Mouse (Mus musculus) gastrocnemius, adult 8-10 months (tissue): Measurements from ENCODE around the gene Tmsb4x. TPM values are rescaled to one million over a fixed set of nuclear protein-coding genes. Genes with fewer than 3 reads are reported as not detected.
A peak's percentile ranks its signal among the peaks of the same experiment; 100 is the strongest.

ENCODE experiments used
- DNase-seq, 2 experiments: peaks; one replicate each; pipeline ENCODE4 v3.0.0; 2022; ENCODE audit warnings: low spot score in 2 of 2
- total RNA-seq, 4 experiments: library from RNA; stranded (reverse); gene quantifications; 2 replicates each; pipeline ENCODE4 v1.2.4; 2022

The Tmsb4x gene
- 100 to 1,000 TPM; 149 to 210 (median 158) TPM for total RNA-seq

GRCm38 (mm10) chrX:167208978-167209754, at the start of gene Tmsb4x:
Gene Tmsb4x (minus strand): TSS chrX:167209315.
- DNase-seq: peak; percentile 32 to 62

GRCm38 (mm10) chrX:167241736-167242135, 32.6 kb upstream of the Tmsb4x start:
- no peak for DNase-seq

- no peak for DNase-seq
Observed at GRCm38 (mm10) chrX:167239293-167239921, 30.3 kb upstream of the Tmsb4x start.

- no peak for DNase-seq
Observed at GRCm38 (mm10) chrX:167233104-167233687, 24.1 kb upstream of the Tmsb4x start.

- DNase-seq: no peak
Observed at GRCm38 (mm10) chrX:167231150-167231549, 22.0 kb upstream of the Tmsb4x start.

- DNase-seq: no peak
Observed at GRCm38 (mm10) chrX:167229819-167230218, 20.7 kb upstream of the Tmsb4x start.

GRCm38 (mm10) chrX:167229206-167229605, 20.1 kb upstream of the Tmsb4x start:
- no peak for DNase-seq

GRCm38 (mm10) chrX:167227756-167228155, 18.6 kb upstream of the Tmsb4x start:
- DNase-seq: no peak

GRCm38 (mm10) chrX:167227138-167227537, 18.0 kb upstream of the Tmsb4x start:
- DNase-seq: no peak

- DNase-seq: no peak
Observed at GRCm38 (mm10) chrX:167226570-167226969, 17.5 kb upstream of the Tmsb4x start.

- DNase-seq: no peak
Observed at GRCm38 (mm10) chrX:167212707-167213106, 3.6 kb upstream of the Tmsb4x start.

- no peak for DNase-seq
Observed at GRCm38 (mm10) chrX:167211871-167212555, 2.9 kb upstream of the Tmsb4x start.

GRCm38 (mm10) chrX:167210319-167210728, 1.2 kb upstream of the Tmsb4x start:
- DNase-seq: no peak

GRCm38 (mm10) chrX:167209828-167210227, 713 bp upstream of the Tmsb4x start:
- DNase-seq: no peak

- DNase-seq: no peak
Observed at GRCm38 (mm10) chrX:167208506-167208820, 652 bp downstream of the Tmsb4x start.

- DNase-seq: no peak
Observed at GRCm38 (mm10) chrX:167207741-167208505, 1.2 kb downstream of the Tmsb4x start.

- no peak for DNase-seq
Observed at GRCm38 (mm10) chrX:167205813-167206520, 3.1 kb downstream of the Tmsb4x start.

GRCm38 (mm10) chrX:167201365-167201764, 7.8 kb downstream of the Tmsb4x start:
- DNase-seq: no peak

- DNase-seq: no peak
Observed at GRCm38 (mm10) chrX:167195228-167195649, 13.9 kb downstream of the Tmsb4x start.

GRCm38 (mm10) chrX:167186306-167186705, 22.8 kb downstream of the Tmsb4x start:
- DNase-seq: no peak

- DNase-seq: no peak
Observed at GRCm38 (mm10) chrX:167183535-167183934, 25.6 kb downstream of the Tmsb4x start.
